Mouse (Mus musculus) liver, embryonic 15.5 days (tissue): ENCODE data around the gene Grin3b. TPM values are rescaled to one million over a fixed set of nuclear protein-coding genes. Genes with fewer than 3 reads are reported as not detected.
A peak's percentile ranks its signal among the peaks of the same experiment; 100 is the strongest.

Source experiments
- ATAC-seq: fragments of 200-750 bp; cut with Nextera tagmentation; 2 replicates; pipeline ENCODE4 v1.8.0; 2017; ENCODE audit warnings: moderate number of reproducible peaks, mild to moderate bottlenecking, moderate library complexity; ENCODE audit not compliant: insufficient read depth
- H3K27ac ChIP-seq: fragments of 300-500 bp; sonication (generic); replicated peaks from 2 replicates; pipeline ENCODE4 v1.5.1; 2015; ENCODE audit warnings: mild to moderate bottlenecking, inconsistent platforms
- H3K27me3 ChIP-seq: fragments of 300-500 bp; sonication (generic); 2 replicates; pipeline ENCODE4 v1.6.1; 2015; ENCODE audit warnings: mild to moderate bottlenecking, inconsistent platforms
- H3K36me3 ChIP-seq: fragments of 300-500 bp; sonication (generic); replicated peaks from 2 replicates; pipeline ENCODE4 v1.6.1; 2015; ENCODE audit warnings: moderate library complexity, mild to moderate bottlenecking, inconsistent platforms
- H3K4me1 ChIP-seq: fragments of 300-500 bp; sonication (generic); replicated peaks from 2 replicates; pipeline ENCODE4 v1.6.1; 2015; ENCODE audit warnings: inconsistent platforms
- H3K4me2 ChIP-seq: fragments of 300-500 bp; sonication (generic); 2 replicates; pipeline ENCODE4 v1.6.1; 2015; ENCODE audit warnings: moderate library complexity, mild to moderate bottlenecking, inconsistent platforms
- H3K4me3 ChIP-seq: fragments of 300-500 bp; sonication (generic); replicated peaks from 2 replicates; pipeline ENCODE4 v1.5.1; 2015; ENCODE audit warnings: mild to moderate bottlenecking, inconsistent platforms
- H3K9ac ChIP-seq: fragments of 300-500 bp; sonication (generic); 2 replicates; pipeline ENCODE4 v1.6.1; 2015; ENCODE audit warnings: moderate library complexity, mild to moderate bottlenecking, inconsistent platforms
- H3K9me3 ChIP-seq: fragments of 300-500 bp; sonication (generic); replicated peaks from 2 replicates; pipeline ENCODE4 v1.6.1; 2016; ENCODE audit warnings: inconsistent platforms
- WGBS: fragments of 180-500 bp; shearing (Covaris S2); methylation state at CpG from one replicate; pipeline ENCODE4 v1.1.7; 2015; ENCODE audit warnings: mixed read lengths; ENCODE audit not compliant: insufficient replicate concordance; 5-methylcytosine and 5-hydroxymethylcytosine counted together
- polyA plus RNA-seq: library from polyadenylated mRNA; unstranded; fragments of >200 nt; fragmentation: Nextera tagmentation; extraction: Ambion mirVana; gene quantifications from 2 replicates; pipeline ENCODE4 v1.2.1, GENCODE M21; 2015

The Grin3b gene
- polyA plus RNA-seq, 1 experiment from 2014 or later = 0.10 TPM

- WGBS = under 1% methylated on average over 21 of the region's 21 CpGs
- Histone ChIP-seq H3K36me3 (peaks cover 23% of the 10 kb centered on the region), H3K4me3 (peak overlapping the region; percentile 87), H3K4me1 (peaks cover 76% of the 10 kb centered on the region), H3K27ac (peak overlapping the region; percentile 99), H3K9me3 (no peaks in the 10 kb centered on the region), H3K9ac (peak overlapping the region; percentile 88), H3K4me2 (peak overlapping the region; percentile 91), H3K27me3 (peaks cover 16% of the 10 kb centered on the region)
- ATAC-seq = no peak
These were observed 13.2 kb downstream of the Grin3b start for GRCm38 (mm10) chr10:79983670-79984069.

DNA sequence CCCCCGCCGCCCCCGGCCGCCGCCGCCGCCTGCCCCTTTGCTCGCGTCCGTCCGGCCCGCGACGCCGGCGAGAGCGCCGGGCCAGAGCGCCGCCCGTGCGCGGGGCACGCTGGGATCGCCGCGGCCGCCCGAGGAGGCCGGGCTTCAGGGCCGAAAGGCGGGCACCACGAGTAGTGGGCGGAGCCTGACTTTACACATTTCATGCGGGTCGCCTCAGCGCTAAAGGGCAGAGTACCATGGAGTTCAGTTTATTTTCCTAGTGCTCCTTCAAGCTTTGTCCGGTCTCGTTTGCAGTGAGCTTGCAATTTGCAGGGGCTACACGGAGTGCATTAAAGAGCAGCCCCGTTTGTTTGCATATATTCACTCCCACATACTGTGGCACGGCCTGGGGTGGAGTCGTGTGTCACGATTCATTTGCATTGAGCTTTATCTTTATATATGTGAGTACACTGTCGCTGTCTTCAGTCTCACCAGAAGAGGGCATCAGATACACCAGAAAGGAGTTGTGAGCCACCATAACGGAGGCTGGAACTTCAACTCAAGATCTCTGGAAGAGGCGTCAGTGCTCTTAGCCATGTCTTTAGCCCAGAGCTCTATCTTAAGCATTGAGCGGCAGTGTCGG, 13.8 kb downstream of the Grin3b start, which contains the start of gene Tmem259:
TSS of gene Tmem259 (minus strand) at position 136 of the 622 bp plus-strand sequence.
- ATAC-seq = peak; percentile 71
- Histone ChIP-seq H3K27me3 (peaks cover 22% of the 10 kb centered on the region), H3K9me3 (no peaks in the 10 kb centered on the region), H3K27ac (peak within 1 kb of the TSS; percentile 99), H3K9ac (peak within 1 kb of the TSS; percentile 88), H3K4me3 (peak within 1 kb of the TSS; percentile 87), H3K4me1 (peaks cover 82% of the 10 kb centered on the region), H3K4me2 (peak within 1 kb of the TSS; percentile 91), H3K36me3 (peaks cover 17% of the 10 kb centered on the region)
- WGBS = 1% methylated on average over 49 of the region's 49 CpGs

GRCm38 (mm10) chr10:79984871-79985270, 14.4 kb downstream of the Grin3b start:
- H3K27me3 ChIP-seq = peaks cover 28% of the 10 kb centered on the region
- peaks cover 11% of the 10 kb centered on the region; the same call in 1 of the 2 replicates for H3K36me3 ChIP-seq
- H3K9ac ChIP-seq = peak overlapping the region; percentile 88
- peak overlapping the region; percentile 99 for H3K27ac ChIP-seq
- H3K4me3 ChIP-seq = peak overlapping the region; percentile 87
- peaks cover 86% of the 10 kb centered on the region for H3K4me1 ChIP-seq
- WGBS = 0% methylated on average over 22 of the region's 22 CpGs
- no peaks in the 10 kb centered on the region for H3K9me3 ChIP-seq
- peak; percentile 84 for ATAC-seq
- H3K4me2 ChIP-seq = peak overlapping the region; percentile 91

GRCm38 (mm10) chr10:79985334-79986231, 15.1 kb downstream of the Grin3b start:
- Histone ChIP-seq H3K4me2 (peak overlapping the region; percentile 91), H3K4me3 (peak overlapping the region; percentile 87), H3K36me3 (peaks cover 10% of the 10 kb centered on the region; the same call in 1 of the 2 replicates), H3K9me3 (no peaks in the 10 kb centered on the region), H3K4me1 (peaks cover 81% of the 10 kb centered on the region), H3K27ac (peak overlapping the region; percentile 99), H3K27me3 (peaks cover 32% of the 10 kb centered on the region), H3K9ac (peak overlapping the region; percentile 88)
- peak; percentile 47 for ATAC-seq
- WGBS = 2% methylated on average over 35 of the region's 35 CpGs

- H3K4me1 ChIP-seq = peaks cover 81% of the 10 kb centered on the region
These were observed 15.8 kb downstream of the Grin3b start for GRCm38 (mm10) chr10:79986232-79986878.

GRCm38 (mm10) chr10:79986963-79987362, 16.4 kb downstream of the Grin3b start:
- peak overlapping the region; percentile 91 for H3K4me2 ChIP-seq
- under 1% methylated on average over 11 of the region's 11 CpGs for WGBS
- peak overlapping the region; percentile 87 for H3K4me3 ChIP-seq

More at GRCm38 (mm10) chr10:79986232-79986878, 15.8 kb downstream of the Grin3b start:
- Histone ChIP-seq H3K36me3 (peaks cover 9% of the 10 kb centered on the region), H3K27ac (peak overlapping the region; percentile 99), H3K9me3 (no peaks in the 10 kb centered on the region), H3K4me3 (peak overlapping the region; percentile 87), H3K9ac (peak overlapping the region; percentile 88), H3K27me3 (peaks cover 38% of the 10 kb centered on the region), H3K4me2 (peak overlapping the region; percentile 91)
- peak; percentile 45 for ATAC-seq
- WGBS = 13% methylated on average over 6 of the region's 6 CpGs

DNA sequence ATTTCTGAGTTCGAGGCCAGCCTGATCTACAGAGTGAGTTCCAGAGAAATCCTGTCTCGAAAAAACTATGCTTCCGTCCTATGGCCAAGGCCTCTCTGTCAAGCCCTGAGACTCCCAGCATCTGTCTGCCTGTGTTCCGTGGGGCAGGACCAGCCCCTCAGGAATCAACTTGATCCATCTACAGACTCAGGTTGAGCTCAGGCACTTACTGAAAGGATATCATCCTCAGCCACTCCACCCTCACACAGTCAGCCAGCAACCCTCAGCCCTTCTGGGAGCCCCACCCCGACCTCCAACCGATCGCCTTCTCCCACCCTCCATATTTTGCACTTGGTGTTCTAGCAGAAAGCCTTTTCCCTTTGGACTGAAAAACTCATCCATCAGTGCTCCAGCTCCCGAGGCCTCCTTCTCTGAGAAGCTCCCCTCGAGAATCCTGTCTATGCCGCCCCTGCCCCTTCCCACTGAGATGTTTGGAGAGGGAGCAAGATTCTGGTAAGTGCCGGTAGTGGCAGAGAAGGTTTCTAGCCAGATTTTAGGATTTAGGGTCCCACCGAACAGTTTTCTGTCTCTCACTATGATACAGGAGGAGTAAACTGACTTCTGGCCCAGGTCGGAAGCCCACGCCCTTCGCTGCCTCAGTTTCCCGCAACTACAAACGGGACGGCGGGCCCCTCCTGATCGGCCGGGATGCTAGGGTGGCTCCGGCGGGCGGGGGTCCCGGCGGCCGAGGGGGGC, 17.4 kb downstream of the Grin3b start:
- Histone ChIP-seq H3K4me2 (peak overlapping the region; percentile 91), H3K9ac (peak overlapping the region; percentile 88), H3K4me3 (peak overlapping the region; percentile 61), H3K4me1 (peaks cover 68% of the 10 kb centered on the region), H3K36me3 (peaks cover 22% of the 10 kb centered on the region), H3K27ac (peak overlapping the region; percentile 99), H3K27me3 (peaks cover 38% of the 10 kb centered on the region), H3K9me3 (no peaks in the 10 kb centered on the region)
- no peak for ATAC-seq
- 16% methylated on average over 27 of the region's 27 CpGs for WGBS

More at GRCm38 (mm10) chr10:79986963-79987362, 16.4 kb downstream of the Grin3b start:
- no peak for ATAC-seq
- peaks cover 38% of the 10 kb centered on the region for H3K27me3 ChIP-seq
- peak overlapping the region; percentile 99 for H3K27ac ChIP-seq
- peaks cover 13% of the 10 kb centered on the region; the same call in 1 of the 2 replicates for H3K36me3 ChIP-seq
- peaks cover 75% of the 10 kb centered on the region for H3K4me1 ChIP-seq
- H3K9ac ChIP-seq = peak overlapping the region; percentile 88
- H3K9me3 ChIP-seq = no peaks in the 10 kb centered on the region

GRCm38 (mm10) chr10:79988506-79989271, 18.2 kb downstream of the Grin3b start, which contains the start of gene Cnn2:
Gene Cnn2, plus strand, starts transcription at chr10:79988584.
- peak within 1 kb of the TSS; percentile 91 for H3K4me2 ChIP-seq
- ATAC-seq = no peak
- WGBS = under 1% methylated on average over 58 of the region's 59 CpGs
- peak within 1 kb of the TSS; percentile 99 for H3K27ac ChIP-seq
- H3K9me3 ChIP-seq = no peaks in the 10 kb centered on the region
- H3K4me3 ChIP-seq = peak within 1 kb of the TSS; percentile 87
- peaks cover 29% of the 10 kb centered on the region for H3K36me3 ChIP-seq
- peaks cover 67% of the 10 kb centered on the region for H3K4me1 ChIP-seq
- peaks cover 38% of the 10 kb centered on the region for H3K27me3 ChIP-seq
- H3K9ac ChIP-seq = peak within 1 kb of the TSS; percentile 88

GRCm38 (mm10) chr10:79989272-79989786, 18.8 kb downstream of the Grin3b start:
- H3K36me3 ChIP-seq = peaks cover 29% of the 10 kb centered on the region
- peaks cover 38% of the 10 kb centered on the region for H3K27me3 ChIP-seq
- H3K4me3 ChIP-seq = peak overlapping the region; percentile 61
- peaks cover 67% of the 10 kb centered on the region for H3K4me1 ChIP-seq
- no peaks in the 10 kb centered on the region for H3K9me3 ChIP-seq
- H3K4me2 ChIP-seq = peak overlapping the region; percentile 91
- 39% methylated on average over 8 of the region's 8 CpGs for WGBS
- ATAC-seq = no peak
- peak overlapping the region; percentile 55; the same call in 1 of the 2 replicates for H3K9ac ChIP-seq
- H3K27ac ChIP-seq = peak overlapping the region; percentile 99
